Mouse (Mus musculus): ENCODE measurements at regions not wholly inside any gene's neighbourhood (a gene's known extent, or its start where the extent isn't known, plus 50 kb on each side); places are given as distances from the start of the nearest gene placed in this dataset.

- no peak for DNase-seq (ENCODE audit: low spot score in 2 of 2)
These were observed 134.0 kb upstream of the Cxxc4 start for GRCm38 (mm10) chr3:134102151-134102738.

DNA sequence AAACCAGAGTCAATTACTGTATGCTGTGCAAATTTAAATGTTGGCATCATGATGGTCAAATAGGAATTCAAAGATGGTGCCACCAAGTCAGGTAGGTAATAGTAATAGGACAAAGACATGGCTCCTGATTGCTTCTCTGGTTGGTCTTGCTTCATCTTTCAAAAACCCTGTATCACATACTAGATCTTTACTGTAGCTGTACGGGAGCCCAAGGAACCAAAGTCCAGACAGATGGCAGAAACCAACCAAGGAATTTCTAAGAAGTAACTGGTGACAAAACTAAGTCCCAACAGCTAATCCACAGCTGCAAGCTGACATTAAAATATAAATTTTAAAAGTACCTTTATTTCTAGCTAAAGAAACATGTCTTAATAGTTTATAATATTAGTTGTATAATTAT lies 131.7 kb upstream of the Cxxc4 start:
- no peak for DNase-seq (ENCODE audit: low spot score in 2 of 2)

DNA sequence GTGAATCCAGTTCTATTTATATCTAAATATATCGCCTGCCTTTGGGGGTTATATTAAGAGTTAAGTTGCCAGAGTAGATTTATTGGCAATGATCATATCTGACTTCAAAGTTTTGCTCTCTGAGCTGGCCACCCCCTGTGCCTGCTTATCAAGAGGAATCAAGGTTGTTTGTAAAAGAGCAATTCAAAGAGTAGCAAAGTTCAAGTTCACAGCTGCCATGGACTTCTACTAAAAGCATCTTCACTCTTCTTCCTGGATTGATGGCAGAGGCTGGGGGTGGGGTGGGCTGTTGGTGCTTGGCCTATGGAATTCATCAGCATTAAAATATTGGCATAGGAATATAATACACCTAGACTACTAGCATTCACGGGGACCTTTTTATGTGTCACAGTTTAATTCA lies 131.2 kb upstream of the Cxxc4 start:
- no peak for DNase-seq (ENCODE audit: low spot score in 2 of 2)

DNA sequence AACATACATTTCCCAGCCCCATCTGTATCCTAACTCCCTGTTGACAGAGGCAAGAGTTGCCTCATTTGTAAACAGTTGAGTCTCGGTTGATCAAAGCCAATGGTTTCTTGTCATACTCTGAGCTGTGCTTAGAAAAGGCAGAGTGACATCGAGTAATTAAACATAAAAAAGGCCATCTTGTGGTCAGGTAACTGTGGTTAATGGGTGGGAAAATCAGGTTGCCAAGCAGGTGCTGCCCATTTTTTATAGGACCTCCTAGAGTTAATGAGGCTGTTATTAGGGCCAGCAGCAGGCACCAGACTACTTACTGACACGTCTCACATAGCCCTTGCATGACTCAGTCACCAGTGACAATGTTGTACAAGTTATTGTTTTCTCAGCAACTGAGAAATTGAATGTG lies 130.7 kb upstream of the Cxxc4 start:
- no peak for DNase-seq (ENCODE audit: low spot score in 2 of 2)

DNA sequence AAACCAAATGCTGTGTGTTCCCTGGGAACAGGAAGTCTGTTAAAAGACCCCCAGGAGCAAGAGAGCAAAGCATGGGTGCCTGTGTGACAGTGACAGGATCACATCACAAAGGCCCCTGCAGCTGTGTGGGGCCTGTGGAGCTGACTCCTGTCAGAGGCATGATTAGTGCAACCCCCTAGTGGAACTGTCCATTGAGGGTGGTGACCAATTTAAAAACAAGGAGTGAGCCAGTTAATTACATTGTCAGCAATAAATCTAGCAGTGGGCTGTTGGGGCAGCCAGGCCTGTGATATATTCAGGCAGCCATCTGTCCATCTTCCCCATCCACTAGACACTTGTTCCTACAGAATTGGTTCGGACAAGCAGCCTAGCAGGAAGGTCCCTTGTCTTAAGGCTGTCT lies 121.8 kb upstream of the Cxxc4 start:
- no peak for DNase-seq (ENCODE audit: low spot score in 2 of 2)

DNA sequence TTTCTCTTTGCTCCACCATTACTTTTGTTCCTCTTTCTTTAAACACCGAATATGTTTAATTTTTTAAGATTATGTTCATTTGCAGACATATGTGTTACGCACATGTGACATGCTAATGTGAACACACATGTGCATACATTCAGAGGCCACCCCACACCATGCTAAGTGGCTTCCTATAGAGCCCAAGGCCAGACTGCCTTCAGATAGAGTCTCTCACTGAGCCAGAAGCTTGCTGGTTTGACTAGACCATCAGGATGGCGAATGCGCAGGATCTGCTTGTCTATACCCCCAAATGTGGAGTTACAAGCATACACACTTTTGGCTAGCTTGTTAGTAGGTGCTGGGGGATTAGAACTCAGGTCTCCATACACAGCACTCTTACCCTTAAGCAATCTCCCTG lies 121.3 kb upstream of the Cxxc4 start:
- DNase-seq (ENCODE audit: low spot score in 2 of 2), result no peak

DNA sequence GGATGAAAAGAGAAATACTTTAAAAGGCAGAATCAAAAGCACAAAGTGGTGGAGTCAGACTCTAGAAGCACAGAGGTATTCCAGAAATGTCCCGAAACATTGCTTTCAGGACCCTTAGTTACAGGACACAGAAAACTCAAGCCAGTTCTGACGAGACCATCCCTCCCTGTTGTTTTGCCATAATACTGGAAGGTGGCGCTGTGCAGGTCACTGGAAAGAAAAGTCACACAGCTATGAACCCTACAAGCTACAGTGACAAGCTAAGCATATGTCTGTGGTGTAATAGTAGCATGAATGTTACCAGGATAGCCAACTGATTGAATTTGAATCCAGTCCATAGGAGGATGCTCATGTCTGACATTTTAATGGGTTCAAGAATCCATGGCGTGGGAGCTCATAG lies 117.4 kb upstream of the Cxxc4 start:
- no peak for DNase-seq (ENCODE audit: low spot score in 2 of 2)

DNA sequence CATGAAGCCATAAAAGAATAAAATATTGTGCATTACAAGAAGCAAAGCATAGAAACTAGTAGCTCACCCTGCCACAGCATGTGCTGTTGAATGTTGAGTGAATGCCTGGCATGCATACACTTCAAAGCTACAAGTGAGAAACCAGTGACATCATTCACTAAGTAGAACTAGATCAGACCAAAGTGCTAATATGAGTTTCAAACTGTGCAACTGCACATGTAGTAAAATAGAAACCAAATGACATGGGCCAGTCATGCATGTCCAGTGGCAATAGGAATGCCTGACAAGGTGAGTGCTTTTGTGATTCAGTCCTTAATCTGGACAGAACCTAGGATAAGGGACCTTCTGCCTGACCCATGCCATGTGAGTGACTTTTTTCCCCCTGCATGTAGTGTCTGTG lies 111.3 kb upstream of the Cxxc4 start:
- no peak for DNase-seq (ENCODE audit: low spot score in 2 of 2)

DNA sequence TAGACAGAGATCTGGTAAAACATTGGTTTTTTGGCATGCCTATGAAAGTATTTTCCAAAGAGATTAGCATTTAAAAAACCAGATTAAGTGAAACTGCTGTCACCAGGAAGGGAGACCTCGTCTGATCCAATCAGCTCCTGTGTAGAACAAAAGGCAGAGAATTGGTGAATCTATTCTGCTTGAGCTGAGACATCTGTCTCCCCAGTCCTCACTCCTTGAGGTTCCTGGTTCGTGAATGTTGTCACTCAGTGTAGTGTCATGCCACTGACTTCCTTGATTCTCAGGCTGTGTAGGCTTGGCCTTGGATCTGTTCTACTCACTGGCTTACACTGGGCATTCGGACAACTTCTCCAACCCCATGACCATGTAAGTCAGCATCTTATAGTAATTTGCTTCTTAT lies 105.9 kb upstream of the Cxxc4 start:
- no peak for DNase-seq (ENCODE audit: low spot score in 2 of 2)

DNA sequence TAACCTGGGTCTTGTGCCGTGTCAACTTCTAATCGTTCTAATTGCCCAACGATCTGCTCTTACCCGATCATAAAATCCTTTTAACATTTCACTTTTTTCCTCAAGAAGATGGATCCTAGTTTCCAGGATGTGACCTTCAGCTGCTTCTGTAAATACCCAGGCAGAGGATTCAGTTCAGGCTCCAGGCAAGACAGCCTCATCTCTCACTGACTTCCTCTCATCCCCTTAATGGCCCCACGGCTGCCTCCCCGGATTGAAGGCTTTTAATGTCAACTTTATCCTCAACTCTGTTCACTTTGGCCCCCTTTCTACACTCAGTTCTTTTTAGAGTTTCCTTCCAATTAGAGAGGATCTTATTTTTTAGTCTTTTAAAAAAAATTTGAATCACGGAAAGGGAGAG lies 91.0 kb upstream of the Cxxc4 start:
- DNase-seq (ENCODE audit: low spot score in 2 of 2), result no peak

GRCm38 (mm10) chr3:134145935-134146334 lies 90.3 kb upstream of the Cxxc4 start:
- no peak for DNase-seq (ENCODE audit: low spot score in 2 of 2)

DNA sequence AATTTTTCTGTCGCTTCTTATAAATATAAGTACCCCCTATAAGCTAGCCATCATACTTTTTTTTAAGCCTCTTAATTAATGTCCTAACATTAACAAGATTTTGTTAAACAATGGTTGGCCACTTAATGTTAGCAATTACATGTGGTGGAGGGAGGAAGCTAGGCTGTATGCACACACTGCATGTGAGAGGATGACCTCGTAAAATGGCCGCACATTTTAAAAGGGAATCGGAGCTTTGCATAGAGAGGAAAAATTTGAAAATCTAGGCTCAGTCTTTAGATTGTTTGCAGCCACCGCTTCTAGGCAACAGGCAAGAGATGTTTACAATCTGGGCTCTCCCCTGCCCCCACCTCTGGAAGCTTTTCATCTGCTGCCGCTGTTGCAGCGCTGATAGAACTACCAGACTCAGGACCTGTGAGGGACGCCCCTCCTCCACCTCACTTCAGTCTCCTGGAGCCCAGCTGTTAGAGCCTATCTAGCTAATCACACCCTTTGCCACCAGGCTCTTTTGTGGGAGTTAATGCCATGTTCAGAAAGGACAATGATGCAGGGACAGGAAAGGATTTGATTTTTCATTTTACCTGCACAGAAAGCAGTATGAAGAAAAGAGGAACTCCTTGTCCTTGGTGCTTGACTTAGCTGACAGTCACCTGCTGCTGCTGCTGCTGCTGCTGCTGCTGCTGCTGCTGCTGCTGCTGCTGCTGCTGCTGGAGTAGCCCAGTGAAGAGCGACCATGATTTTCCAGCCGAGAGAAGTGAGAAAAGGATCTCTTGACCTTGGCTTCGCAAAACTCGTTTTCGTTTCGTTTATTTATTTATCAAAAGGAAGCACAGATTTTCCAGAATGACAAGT lies 89.7 kb upstream of the Cxxc4 start:
- DNase-seq (ENCODE audit: low spot score in 2 of 2), result peak; percentile 24 to 34

DNA sequence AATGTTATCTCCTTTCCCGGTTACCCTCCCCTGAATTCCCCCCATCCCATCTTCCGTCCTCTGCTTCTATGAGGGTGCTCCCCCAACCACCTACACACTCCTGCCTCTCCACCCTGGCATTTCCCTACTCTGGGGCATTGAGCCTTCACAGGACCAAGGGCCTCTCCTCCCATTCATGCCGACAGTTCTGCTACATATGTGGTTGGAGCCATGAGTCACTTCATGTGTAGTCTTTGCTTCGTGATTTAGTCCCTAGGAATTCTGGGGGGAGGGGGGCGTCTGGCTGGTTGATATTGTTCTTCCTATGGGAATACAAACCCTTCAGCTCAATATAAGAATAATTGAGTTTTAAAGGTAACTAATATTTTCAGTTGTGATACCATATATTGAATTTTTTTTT lies 74.0 kb upstream of the Cxxc4 start:
- no peak for DNase-seq (ENCODE audit: low spot score in 2 of 2)

- no peak for DNase-seq (ENCODE audit: low spot score in 2 of 2)
These were observed 66.4 kb upstream of the Cxxc4 start for GRCm38 (mm10) chr3:134169922-134170321.

GRCm38 (mm10) chr3:134172357-134172756 lies 63.9 kb upstream of the Cxxc4 start:
- DNase-seq (ENCODE audit: low spot score in 2 of 2), result no peak

DNA sequence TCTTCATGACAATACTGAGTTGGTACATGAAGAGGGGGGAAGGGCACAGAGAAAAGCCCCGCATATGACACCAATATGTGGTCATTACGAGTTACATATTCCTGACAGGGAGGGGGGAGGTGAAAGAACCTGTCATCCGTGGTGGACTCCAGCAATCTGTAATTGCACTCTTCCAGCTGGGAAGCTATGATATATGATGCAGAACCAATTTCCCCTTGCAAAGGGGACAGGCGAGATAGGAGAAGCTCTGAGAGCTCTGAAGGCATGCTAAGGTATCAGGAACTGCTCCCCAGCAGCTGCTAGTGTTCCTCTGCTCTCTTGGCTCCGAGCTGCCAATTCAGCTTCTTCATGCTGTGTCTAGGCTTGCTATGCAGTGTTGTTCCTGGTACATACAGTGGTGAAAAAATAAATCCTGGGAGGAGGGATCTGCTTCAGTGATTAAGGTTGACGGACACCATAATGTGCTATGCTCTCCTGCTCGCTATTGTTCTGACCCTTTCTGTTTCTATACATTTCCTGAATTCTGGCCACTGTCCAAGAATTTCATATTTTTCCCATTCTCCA lies 57.7 kb upstream of the Cxxc4 start:
- DNase-seq (ENCODE audit: low spot score in 2 of 2), result no peak

GRCm38 (mm10) chr3:134184042-134184441 lies 52.2 kb upstream of the Cxxc4 start:
- no peak for DNase-seq (ENCODE audit: low spot score in 2 of 2)

Small RNA genes in the stretch of these regions (microRNA-seq; reads per million reads assigned to microRNA genes)
- gene Gm44361, result 0 reads per million in 2 experiments

Measured in left cerebral cortex, adult 18-20 months (tissue).